Mouse (Mus musculus): Measurements from ENCODE around the gene Spata6.

GRCm38 (mm10) chr4:111866701-111867100 lies 146.9 kb downstream of the Spata6 start:
- no peak for TF ChIP-seq CTCF (IDR thresholded peaks at IDR 0.05; ENCODE audit: control insufficient read depth, insufficient read depth, insufficient replicate concordance, low read depth, low read length)
- no peak for TF ChIP-seq POLR2A (IDR thresholded peaks at IDR 0.05; ENCODE audit: control insufficient read depth, low read depth, low read length)

Measured in testis, adult 2 months (tissue).